Mouse (Mus musculus) CH12.LX (cell line): ENCODE data around the gene Tram2.

ENCODE experiments used
- CTCF ChIP-seq, 2 experiments: IDR thresholded peaks in 1 of 2; conservative IDR thresholded peaks in 1 of 2; 2 replicates each; pipeline ENCODE4 v1.5.1; 2011 to 2012; ENCODE audit warnings: low read depth in 2 of 2, low read length in 2 of 2, improper control_type of control experiment in 1 of 2, inconsistent platforms in 1 of 2, mild to moderate bottlenecking in 1 of 2, moderate library complexity in 1 of 2
- E2F4 ChIP-seq: IDR thresholded peaks from 2 replicates; pipeline ENCODE4 v1.6.1; 2011; ENCODE audit warnings: low read depth, low read length, improper control_type of control experiment; ENCODE audit not compliant: insufficient replicate concordance
- EP300 ChIP-seq: IDR thresholded peaks from 2 replicates; pipeline ENCODE4 v1.6.1; 2011; ENCODE audit warnings: low read length, improper control_type of control experiment
- ETS1 ChIP-seq: conservative IDR thresholded peaks from 2 replicates; pipeline ENCODE4 v1.6.1; 2012; ENCODE audit warnings: low read depth, mild to moderate bottlenecking, inconsistent platforms, low read length, improper control_type of control experiment, moderate library complexity
- JUND ChIP-seq: conservative IDR thresholded peaks from 2 replicates; pipeline ENCODE4 v1.6.1; 2011; ENCODE audit warnings: low read depth, low read length, improper control_type of control experiment
- MAFK ChIP-seq: IDR thresholded peaks from 2 replicates; pipeline ENCODE4 v1.6.1; 2011; ENCODE audit warnings: low read length, improper control_type of control experiment; ENCODE audit not compliant: insufficient replicate concordance
- MXI1 ChIP-seq: IDR thresholded peaks from 2 replicates; pipeline ENCODE4 v1.6.1; 2011; ENCODE audit warnings: mild to moderate bottlenecking, low read depth, low read length, improper control_type of control experiment
- NELFE ChIP-seq: IDR thresholded peaks from 2 replicates; pipeline ENCODE4 v1.6.1; 2011; ENCODE audit warnings: low read depth, low read length, improper control_type of control experiment
- POLR2A ChIP-seq: IDR thresholded peaks from 2 replicates; pipeline ENCODE4 v1.6.1; 2011; ENCODE audit warnings: low read depth, mild to moderate bottlenecking, improper control_type of control experiment, low read length
- SMC3 ChIP-seq: IDR thresholded peaks from 2 replicates; pipeline ENCODE4 v1.6.1; 2011; ENCODE audit warnings: low read depth, low read length, improper control_type of control experiment
- TCF12 ChIP-seq: IDR thresholded peaks from 2 replicates; pipeline ENCODE4 v1.6.1; 2014; ENCODE audit warnings: low read depth, mild to moderate bottlenecking, inconsistent platforms, low read length, improper control_type of control experiment
- USF1 ChIP-seq: IDR thresholded peaks from 2 replicates; pipeline ENCODE4 v1.6.1; 2014; ENCODE audit warnings: low read depth, mild to moderate bottlenecking, inconsistent platforms, low read length, improper control_type of control experiment
- ZC3H11A ChIP-seq: IDR thresholded peaks from 2 replicates; pipeline ENCODE4 v1.6.1; 2012; ENCODE audit warnings: low read depth, mild to moderate bottlenecking, inconsistent platforms, low read length, improper control_type of control experiment

DNA sequence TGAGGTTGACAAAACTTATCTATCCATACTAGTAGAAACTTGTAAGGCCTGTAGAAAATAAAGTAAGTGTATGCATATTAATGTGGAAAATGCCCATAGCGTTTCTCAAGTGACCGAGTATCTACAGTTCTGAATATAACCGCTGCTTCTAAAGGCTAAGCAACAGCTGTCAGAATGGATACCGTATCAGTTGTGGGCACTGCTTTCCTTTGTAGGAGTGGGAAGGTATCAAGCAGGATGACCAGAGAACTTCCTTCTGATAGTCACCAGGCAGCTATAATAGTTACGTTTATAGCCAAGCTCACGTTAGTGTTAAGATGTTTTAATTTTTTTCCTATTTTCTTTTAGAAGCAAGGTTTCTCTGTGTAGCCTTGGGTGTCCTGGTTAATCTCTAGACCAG lies 105.6 kb downstream of the Tram2 start:
- TF ChIP-seq ETS1 (no peak), E2F4 (no peak), NELFE (no peak), CTCF (conservative IDR thresholded peaks at IDR 0.05 in 1 of 2, IDR thresholded peaks at IDR 0.05 in 1 of 2; ENCODE audit: low read depth in 2 of 2, low read length in 2 of 2) (no peak), SMC3 (no peak), MXI1 (no peak), USF1 (no peak), MAFK (no peak), TCF12 (no peak), EP300 (no peak), ZC3H11A (no peak), POLR2A (no peak), JUND (no peak)
